Mouse (Mus musculus) heart, embryonic 16.5 days (tissue): ENCODE data around the gene Sptb. TPM values are rescaled to one million over a fixed set of nuclear protein-coding genes. Genes with fewer than 3 reads are reported as not detected.

Source experiments
- ATAC-seq: fragments of 200-750 bp; cut with Nextera tagmentation; replicated peaks from 2 replicates; pipeline ENCODE4 v1.8.0; 2017; ENCODE audit warnings: moderate number of reproducible peaks; ENCODE audit not compliant: insufficient read depth, low FRiP score; ENCODE audit errors: extremely low read depth
- H3K27ac ChIP-seq: fragments of 300-500 bp; sonication (generic); 2 replicates; pipeline ENCODE4 v1.5.1; 2014; ENCODE audit warnings: mild to moderate bottlenecking, low read length, control low read depth, moderate library complexity
- H3K27me3 ChIP-seq: fragments of 300-500 bp; sonication (generic); 2 replicates; pipeline ENCODE4 v1.6.1; 2014; ENCODE audit warnings: low read length, mixed read lengths; ENCODE audit not compliant: control insufficient read depth, insufficient read depth
- H3K36me3 ChIP-seq: fragments of 300-500 bp; sonication (generic); 2 replicates; pipeline ENCODE4 v1.6.1; 2014; ENCODE audit not compliant: control insufficient read depth, insufficient read depth
- H3K4me1 ChIP-seq: fragments of 300-500 bp; sonication (generic); 2 replicates; pipeline ENCODE4 v1.6.1; 2014; ENCODE audit warnings: low read length, mixed read lengths; ENCODE audit not compliant: control insufficient read depth, insufficient read depth
- H3K4me2 ChIP-seq: fragments of 300-500 bp; sonication (generic); 2 replicates; pipeline ENCODE4 v1.6.1; 2014; ENCODE audit warnings: low read depth, mild to moderate bottlenecking, control low read depth, low read length
- H3K4me3 ChIP-seq: fragments of 300-500 bp; sonication (generic); 2 replicates; pipeline ENCODE4 v1.5.1; 2014; ENCODE audit warnings: mild to moderate bottlenecking, control low read depth, low read length
- H3K9ac ChIP-seq: fragments of 300-500 bp; sonication (generic); 2 replicates; pipeline ENCODE4 v1.6.1; 2014; ENCODE audit warnings: low read length, control low read depth
- H3K9me3 ChIP-seq: fragments of 300-500 bp; sonication (generic); replicated peaks from 2 replicates; pipeline ENCODE4 v1.6.1; 2016; ENCODE audit warnings: low read length; ENCODE audit not compliant: control insufficient read depth
- WGBS: fragments of 180-500 bp; shearing (Covaris S2); extraction: QIAGEN DNeasy Blood & Tissue Kit; methylation state at CpG from one replicate; pipeline ENCODE4 v1.1.7; 2014; 5-methylcytosine and 5-hydroxymethylcytosine counted together
- polyA plus RNA-seq: library from polyadenylated mRNA; unstranded; fragments of >200 nt; fragmentation: Nextera tagmentation; extraction: Ambion mirVana; gene quantifications from 2 replicates; pipeline ENCODE4 v1.2.1, GENCODE M21; 2015

Sptb gene
- polyA plus RNA-seq, 1 experiment from 2014 or later, result 6.0 TPM

DNA sequence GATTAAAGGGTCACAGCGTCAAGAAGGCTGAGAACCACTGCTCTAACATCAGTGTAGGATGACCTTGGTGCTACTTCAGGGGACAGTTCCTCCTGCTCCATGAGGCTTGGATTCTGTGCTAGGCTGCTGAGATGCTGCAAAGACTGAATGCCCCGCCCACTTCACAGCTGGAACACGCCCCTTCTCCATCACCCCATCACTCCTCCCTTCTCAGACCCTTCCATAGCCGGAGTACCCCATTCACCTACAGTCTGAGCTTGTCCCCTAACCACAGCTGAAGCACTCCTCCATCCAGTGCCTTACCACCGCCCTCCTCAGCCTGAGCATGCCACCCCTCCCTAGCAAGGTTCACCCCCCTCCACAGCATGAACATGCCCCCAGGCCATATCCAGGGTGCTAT is 90.5 kb downstream of the Sptb start:
- H3K27ac ChIP-seq, result no peak overlapping the region

DNA sequence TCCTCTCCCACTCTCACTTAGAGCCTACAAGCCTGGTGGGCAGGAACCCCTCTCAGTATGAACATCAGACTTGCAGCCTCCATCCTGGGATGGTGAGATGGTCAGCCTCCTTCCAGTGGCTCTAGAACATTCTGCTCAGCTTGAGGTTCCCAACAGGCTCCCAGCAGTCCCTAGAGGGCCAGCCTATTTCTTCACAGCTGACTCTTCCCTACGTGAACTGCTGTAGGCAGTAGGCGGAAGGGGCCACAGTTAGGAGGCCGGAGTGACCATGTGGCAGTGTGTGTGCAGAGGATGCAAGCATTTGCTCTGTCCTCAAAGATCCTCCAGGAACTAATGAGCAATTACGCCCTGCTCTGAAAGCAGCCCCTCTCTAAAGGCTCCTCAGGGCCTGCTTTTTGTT is 92.2 kb downstream of the Sptb start:
- Histone ChIP-seq H3K36me3 (peaks cover 14% of the 10 kb centered on the region), H3K27ac (no peak overlapping the region), H3K9me3 (no peaks in the 10 kb centered on the region), H3K4me3 (no peak overlapping the region), H3K27me3 (no peaks in the 10 kb centered on the region; the same call in 1 of the 2 replicates), H3K9ac (no peak overlapping the region), H3K4me2 (no peak overlapping the region), H3K4me1 (peaks cover 8% of the 10 kb centered on the region)
- ATAC-seq, result no peak
- WGBS, result 79% methylated on average over 4 of the region's 4 CpGs

More for the DNA sequence above, 90.5 kb downstream of the Sptb start:
- ATAC-seq, result no peak
- Histone ChIP-seq H3K27me3 (no peaks in the 10 kb centered on the region; the same call in 1 of the 2 replicates), H3K4me1 (peaks cover 10% of the 10 kb centered on the region), H3K36me3 (peaks cover 17% of the 10 kb centered on the region), H3K9ac (no peak overlapping the region), H3K9me3 (no peaks in the 10 kb centered on the region), H3K4me2 (no peak overlapping the region), H3K4me3 (no peak overlapping the region)
- 62% methylated on average over 5 of the region's 5 CpGs for WGBS

DNA sequence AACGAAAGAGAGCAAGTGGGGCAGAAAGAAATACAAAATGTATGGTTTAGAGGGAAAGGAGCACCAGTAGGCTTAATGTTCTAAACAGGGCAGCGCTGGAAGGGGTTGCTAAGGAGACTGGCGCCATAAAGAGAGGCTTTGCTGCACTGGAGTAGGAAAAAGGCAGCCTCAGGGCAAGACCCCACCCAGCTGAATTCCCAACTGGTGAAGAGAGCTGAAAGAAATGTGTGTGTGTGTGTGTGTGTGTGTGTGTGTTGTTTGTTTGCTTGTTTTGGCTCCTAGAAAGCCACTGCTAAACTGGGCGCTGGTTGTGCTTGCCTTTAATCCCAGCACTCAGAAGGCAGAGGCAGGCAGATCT is 94.8 kb downstream of the Sptb start:
- Histone ChIP-seq H3K4me1 (peaks cover 6% of the 10 kb centered on the region), H3K36me3 (peaks cover 6% of the 10 kb centered on the region), H3K9ac (no peak overlapping the region), H3K4me2 (no peak overlapping the region), H3K27ac (peak overlapping the region; percentile 64), H3K4me3 (no peak overlapping the region), H3K9me3 (no peaks in the 10 kb centered on the region), H3K27me3 (no peaks in the 10 kb centered on the region)
- no peak for ATAC-seq
- WGBS, result 76% methylated on average over 4 of the region's 4 CpGs

DNA sequence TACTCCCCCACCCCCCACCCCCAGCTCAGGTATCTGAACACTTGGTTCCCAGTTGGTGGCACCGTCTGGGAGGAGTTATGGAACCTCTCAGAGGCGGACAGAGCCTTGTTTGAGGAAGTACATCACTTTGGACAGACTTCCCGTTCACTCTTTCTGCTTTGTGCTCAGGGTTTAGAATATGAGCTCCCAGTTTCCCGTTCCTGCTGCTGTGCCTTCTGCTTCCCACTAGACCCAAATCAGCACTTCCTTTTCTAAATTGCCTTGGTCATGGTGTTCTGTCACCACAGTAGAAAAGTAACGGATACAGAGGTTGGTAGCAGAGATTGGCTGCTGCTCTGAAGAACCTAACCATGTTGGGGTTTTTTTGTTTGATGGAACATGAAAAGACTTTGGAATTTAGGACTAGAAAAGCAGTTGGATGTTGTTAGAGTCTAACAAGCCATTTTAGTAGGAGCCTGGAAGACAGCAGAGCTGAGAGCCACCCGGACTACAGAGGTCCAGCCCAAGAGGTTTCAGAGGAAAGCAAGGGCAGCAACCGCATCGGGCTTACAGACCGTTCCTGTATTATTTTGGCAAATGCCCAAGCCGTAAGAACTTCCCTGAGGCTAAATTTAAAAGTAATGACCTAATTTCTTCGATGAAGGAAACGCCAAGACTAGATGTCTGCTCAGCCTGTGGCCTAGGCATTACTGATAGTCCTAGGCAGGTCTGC is 95.3 kb downstream of the Sptb start:
- Histone ChIP-seq H3K4me1 (peaks cover 6% of the 10 kb centered on the region), H3K27me3 (no peaks in the 10 kb centered on the region), H3K36me3 (peaks cover 6% of the 10 kb centered on the region), H3K9ac (0 out of 2 replicates have a peak overlapping the region, but pooled peaks have one; percentile 7), H3K27ac (peak overlapping the region; percentile 64), H3K9me3 (no peaks in the 10 kb centered on the region), H3K4me3 (no peak overlapping the region), H3K4me2 (no peak overlapping the region)
- WGBS, result 40% methylated on average over 12 of the region's 12 CpGs
- ATAC-seq, result no peak

- Histone ChIP-seq H3K27me3 (no peaks in the 10 kb centered on the region), H3K4me2 (no peak overlapping the region), H3K36me3 (0 out of 2 replicates have a peak, but pooled peaks cover 4% of the 10 kb centered on the region), H3K4me1 (peaks cover 6% of the 10 kb centered on the region), H3K4me3 (no peak overlapping the region), H3K9ac (no peak overlapping the region), H3K27ac (no peak overlapping the region), H3K9me3 (no peaks in the 10 kb centered on the region)
- no peak for ATAC-seq
- WGBS, result 88% methylated on average over 12 of the region's 12 CpGs
Observed at GRCm38 (mm10) chr12:76612621-76613020, 97.7 kb downstream of the Sptb start.

DNA sequence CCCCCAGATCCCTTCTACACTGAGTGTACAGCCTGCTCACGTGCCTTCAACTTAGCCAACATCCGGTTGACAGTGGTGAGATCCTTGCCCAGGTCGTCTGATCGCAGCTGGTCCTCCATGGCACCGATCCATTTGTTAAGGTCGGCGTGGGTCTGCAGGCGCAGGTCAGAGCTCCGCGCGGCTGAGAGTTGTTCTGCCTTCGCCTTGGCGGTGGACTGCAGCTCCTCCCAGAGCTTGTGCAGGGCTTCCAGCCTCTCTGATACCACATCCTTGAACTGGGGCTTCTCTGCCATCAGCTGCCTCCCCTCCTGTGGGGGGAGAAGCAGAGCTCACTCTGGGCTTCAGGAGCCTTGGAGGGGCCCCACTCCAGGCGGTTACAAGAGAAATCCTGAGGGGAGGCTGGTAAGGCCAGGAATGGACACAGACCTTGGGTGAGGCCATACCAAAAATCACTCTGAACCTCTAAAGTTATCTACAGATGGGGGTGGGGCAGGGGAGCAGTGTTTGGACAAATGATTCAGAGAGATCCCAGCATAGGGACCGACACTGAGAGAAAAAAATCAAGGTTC is 101.3 kb downstream of the Sptb start:
- ATAC-seq, result no peak
- no peak overlapping the region for H3K4me3 ChIP-seq
- no peak overlapping the region for H3K9ac ChIP-seq
- 0 out of 2 replicates have a peak, but pooled peaks cover 4% of the 10 kb centered on the region for H3K36me3 ChIP-seq
- H3K4me1 ChIP-seq, result no peaks in the 10 kb centered on the region
- 71% methylated on average over 15 of the region's 15 CpGs for WGBS
- H3K27me3 ChIP-seq, result no peaks in the 10 kb centered on the region
- H3K27ac ChIP-seq, result no peak overlapping the region
- no peaks in the 10 kb centered on the region for H3K9me3 ChIP-seq
- H3K4me2 ChIP-seq, result no peak overlapping the region

- H3K4me1 ChIP-seq, result no peaks in the 10 kb centered on the region
- no peak overlapping the region for H3K9ac ChIP-seq
- no peak for ATAC-seq
- H3K27me3 ChIP-seq, result no peaks in the 10 kb centered on the region
- no peak overlapping the region for H3K4me3 ChIP-seq
- WGBS, result 81% methylated on average over 11 of the region's 11 CpGs
- H3K4me2 ChIP-seq, result no peak overlapping the region
- H3K9me3 ChIP-seq, result no peaks in the 10 kb centered on the region
- H3K27ac ChIP-seq, result no peak overlapping the region
- 0 out of 2 replicates have a peak, but pooled peaks cover 4% of the 10 kb centered on the region for H3K36me3 ChIP-seq
Observed at GRCm38 (mm10) chr12:76608241-76608640, 102.1 kb downstream of the Sptb start.

GRCm38 (mm10) chr12:76605837-76606236 is 104.5 kb downstream of the Sptb start:
- Histone ChIP-seq H3K27ac (no peak overlapping the region), H3K36me3 (peaks cover 6% of the 10 kb centered on the region), H3K9ac (no peak overlapping the region), H3K9me3 (no peaks in the 10 kb centered on the region), H3K4me1 (no peaks in the 10 kb centered on the region), H3K27me3 (no peaks in the 10 kb centered on the region), H3K4me3 (no peak overlapping the region), H3K4me2 (no peak overlapping the region)
- 73% methylated on average over 3 of the region's 3 CpGs for WGBS
- no peak for ATAC-seq

- WGBS, result 74% methylated on average over 4 of the region's 4 CpGs
- ATAC-seq, result no peak
- H3K36me3 ChIP-seq, result peaks cover 15% of the 10 kb centered on the region
- H3K9ac ChIP-seq, result no peak overlapping the region
- H3K4me3 ChIP-seq, result no peak overlapping the region
- H3K9me3 ChIP-seq, result no peaks in the 10 kb centered on the region
- H3K27me3 ChIP-seq, result no peaks in the 10 kb centered on the region
- H3K4me1 ChIP-seq, result no peaks in the 10 kb centered on the region
- no peak overlapping the region for H3K4me2 ChIP-seq
- no peak overlapping the region for H3K27ac ChIP-seq
Observed at GRCm38 (mm10) chr12:76604546-76604945, 105.8 kb downstream of the Sptb start.
